In genomic region chr7:46716897-46717296, GRCm38 (mm10) we compare ENCODE assay signal across 12 mouse cellular contexts. TPM values are rescaled to one million over a fixed set of nuclear protein-coding genes. Genes with fewer than 3 reads are reported as not detected.
DNase-seq lines count a peak whose midpoint lies in the region; ATAC-seq lines count a peak whose summit lies in the region.
"Had no signal": no experiment of that assay in that cellular context is flagged by ENCODE, and none has a peak within 500 bp of the region (broad histone marks: within the 10 kb centered on the region; RNA-seq: fewer than 3 reads in every experiment).

No protein-coding gene starts in this region.

- no peak overlapping the region for H3K27ac ChIP-seq in heart, embryonic 12.5 days (ENCODE audit: poor library complexity, severe bottlenecking)
- no peak overlapping the region for H3K27ac ChIP-seq in hindbrain, embryonic 13.5 days
- H3K27ac ChIP-seq: liver, embryonic 15.5 days; neural tube, embryonic 12.5 days had no signal

- H3K4me3 ChIP-seq in heart, embryonic 12.5 days = no peak overlapping the region
- H3K4me3 ChIP-seq in hindbrain, embryonic 13.5 days = no peak overlapping the region
- H3K4me3 ChIP-seq: liver, embryonic 15.5 days; neural tube, embryonic 12.5 days had no signal

- H3K4me1 ChIP-seq in heart, embryonic 12.5 days (replicated peaks) = 0 out of 2 replicates have a peak, but pooled peaks cover 2% of the 10 kb centered on the region
- no peaks in the 10 kb centered on the region for H3K4me1 ChIP-seq in hindbrain, embryonic 13.5 days (replicated peaks)
- H3K4me1 ChIP-seq: neural tube, embryonic 12.5 days had no signal

- no peaks in the 10 kb centered on the region for H3K9me3 ChIP-seq in heart, embryonic 12.5 days (replicated peaks)
- no peaks in the 10 kb centered on the region for H3K9me3 ChIP-seq in hindbrain, embryonic 13.5 days
- H3K9me3 ChIP-seq: G1E; liver, embryonic 15.5 days; neural tube, embryonic 12.5 days had no signal

- H3K4me2 ChIP-seq in heart, embryonic 12.5 days = no peak overlapping the region
- H3K4me2 ChIP-seq in hindbrain, embryonic 13.5 days = no peak overlapping the region
- H3K4me2 ChIP-seq: liver, embryonic 15.5 days; neural tube, embryonic 12.5 days had no signal

- ATAC-seq in heart, embryonic 12.5 days (ENCODE audit: insufficient number of reproducible peaks, low FRiP score) = no peak
- no peak for ATAC-seq in hindbrain, embryonic 13.5 days (ENCODE audit: low FRiP score)

- no peak overlapping the region for H3K9ac ChIP-seq in heart, embryonic 12.5 days
- H3K9ac ChIP-seq in hindbrain, embryonic 13.5 days = no peak overlapping the region
- H3K9ac ChIP-seq: liver, embryonic 15.5 days; neural tube, embryonic 12.5 days had no signal

- WGBS in heart, embryonic 12.5 days = 47% methylated on average over 5 of the region's 5 CpGs
- 71% methylated on average over 5 of the region's 5 CpGs for WGBS in hindbrain, embryonic 13.5 days

- H3K36me3 ChIP-seq in heart, embryonic 12.5 days = no peaks in the 10 kb centered on the region
- H3K36me3 ChIP-seq in hindbrain, embryonic 13.5 days = no peaks in the 10 kb centered on the region
- H3K36me3 ChIP-seq: G1E; liver, embryonic 15.5 days; neural tube, embryonic 12.5 days had no signal

- H3K27me3 ChIP-seq in heart, embryonic 12.5 days (replicated peaks) = peaks cover 14% of the 10 kb centered on the region
- H3K27me3 ChIP-seq in hindbrain, embryonic 13.5 days = peaks cover 12% of the 10 kb centered on the region; the same call in 1 of the 2 replicates
- H3K27me3 ChIP-seq: liver, embryonic 15.5 days; neural tube, embryonic 12.5 days had no signal

- DNase-seq in heart, adult 8-10 months (ENCODE audit: low spot score) = peak; percentile 23
- DNase-seq in adrenal gland, adult 8-10 months = peak; percentile 19
- DNase-seq in cerebellum, postnatal 14 days = peak; percentile 52 to 58
- DNase-seq in lung, postnatal 10 days = peak; percentile 80
- no peak for DNase-seq in embryo, embryonic 10 days (ENCODE audit: low spot score)
- DNase-seq: embryo, embryonic 11 days; gastrocnemius, postnatal 10 days had no signal

RNA-seq across cellular contexts. Expression of gene Saa3, which starts 1.4 kb away (rescaled TPM):
- total RNA-seq in heart, adult 8-10 months (2022) = 1 to 10 TPM in 2 of 4 experiments, under 1 TPM in 1, not detected in 1; 0.63 to 9.2 (median 2.1) TPM
- 0.20 TPM in 1 of 2 replicates, not detected in the other for polyA plus RNA-seq in heart, embryonic 12.5 days (2016; fragmentation: Nextera tagmentation; extraction: Ambion mirVana)
- 1 to 10 TPM; 1.1 to 7.4 (median 4.6) TPM for total RNA-seq in adrenal gland, adult 8-10 months (2022)
- 0.35 TPM in 1 of 2 replicates, not detected in the other for polyA plus RNA-seq in hindbrain, embryonic 13.5 days (2015; fragmentation: Nextera tagmentation; extraction: Ambion mirVana)
- total RNA-seq: gastrocnemius, postnatal 10 days had no signal
- polyA plus RNA-seq: G1E; neural tube, embryonic 12.5 days had no signal

RNA-seq across cellular contexts. Expression of gene Saal1, which starts 6.4 kb away (rescaled TPM):
- total RNA-seq in heart, adult 8-10 months (2022) = 1 to 10 TPM; 3.6 to 4.5 (median 3.9) TPM
- polyA plus RNA-seq in heart, embryonic 12.5 days (2016; fragmentation: Nextera tagmentation; extraction: Ambion mirVana) = 16.2 and 16.5 TPM in 2 replicates
- 10 to 100 TPM in 2 of 4 experiments, 1 to 10 TPM in 2; 6.4 to 12.4 (median 10.2) TPM for total RNA-seq in adrenal gland, adult 8-10 months (2022)
- polyA plus RNA-seq in hindbrain, embryonic 13.5 days (2015; fragmentation: Nextera tagmentation; extraction: Ambion mirVana) = 16.1 and 17.6 TPM in 2 replicates

RNA-seq across cellular contexts. Expression of gene Saa4, which starts 15.5 kb away (rescaled TPM):
- total RNA-seq in heart, adult 8-10 months (2022) = not detected
- polyA plus RNA-seq in heart, embryonic 12.5 days (2016; fragmentation: Nextera tagmentation; extraction: Ambion mirVana) = not detected in 2 replicates
- total RNA-seq in adrenal gland, adult 8-10 months (2022) = not detected
- not detected in 2 replicates for polyA plus RNA-seq in hindbrain, embryonic 13.5 days (2015; fragmentation: Nextera tagmentation; extraction: Ambion mirVana)
- total RNA-seq: G1E; gastrocnemius, postnatal 10 days had no signal
- polyA plus RNA-seq: G1E; neural tube, embryonic 12.5 days had no signal

RNA-seq across cellular contexts. Expression of gene Saa1, which starts 25.9 kb away (rescaled TPM):
- not detected for total RNA-seq in heart, adult 8-10 months (2022)
- not detected in 2 replicates for polyA plus RNA-seq in heart, embryonic 12.5 days (2016; fragmentation: Nextera tagmentation; extraction: Ambion mirVana)
- total RNA-seq in adrenal gland, adult 8-10 months (2022) = not detected
- not detected in 2 replicates for polyA plus RNA-seq in hindbrain, embryonic 13.5 days (2015; fragmentation: Nextera tagmentation; extraction: Ambion mirVana)
- total RNA-seq: G1E had no signal
- polyA plus RNA-seq: G1E; liver, embryonic 15.5 days had no signal

RNA-seq across cellular contexts. Expression of gene Saa2, which starts 34.7 kb away (rescaled TPM):
- not detected for total RNA-seq in heart, adult 8-10 months (2022)
- not detected in 2 replicates for polyA plus RNA-seq in heart, embryonic 12.5 days (2016; fragmentation: Nextera tagmentation; extraction: Ambion mirVana)
- total RNA-seq in adrenal gland, adult 8-10 months (2022) = not detected
- polyA plus RNA-seq in hindbrain, embryonic 13.5 days (2015; fragmentation: Nextera tagmentation; extraction: Ambion mirVana) = not detected in 2 replicates
- total RNA-seq: G1E; gastrocnemius, postnatal 10 days had no signal
- polyA plus RNA-seq: G1E; liver, embryonic 15.5 days; neural tube, embryonic 12.5 days had no signal
